Mouse (Mus musculus) limb, embryonic 10.5 days (tissue): Measurements from ENCODE around the gene Smco3. TPM values are rescaled to one million over a fixed set of nuclear protein-coding genes. Genes with fewer than 3 reads are reported as not detected.

Experiments used
- DNase-seq: peaks from one replicate; pipeline ENCODE4 v3.0.0-alpha.2; 2017; ENCODE audit warnings: low spot score
- H3K27ac ChIP-seq: fragments of 300-500 bp; sonication (generic); 2 replicates; pipeline ENCODE4 v1.5.1; 2016; ENCODE audit warnings: mild to moderate bottlenecking
- H3K27me3 ChIP-seq: fragments of 300-500 bp; sonication (generic); 2 replicates; pipeline ENCODE4 v1.6.1; 2016; ENCODE audit warnings: low read depth, mild to moderate bottlenecking; ENCODE audit not compliant: poor library complexity, severe bottlenecking
- H3K36me3 ChIP-seq: fragments of 300-500 bp; sonication (generic); 2 replicates; pipeline ENCODE4 v1.6.1; 2016; ENCODE audit warnings: mild to moderate bottlenecking, moderate library complexity
- H3K4me1 ChIP-seq: fragments of 300-500 bp; sonication (generic); 2 replicates; pipeline ENCODE4 v1.6.1; 2016
- H3K4me3 ChIP-seq: fragments of 300-500 bp; sonication (generic); 2 replicates; pipeline ENCODE4 v1.5.1; 2016; ENCODE audit warnings: mild to moderate bottlenecking, moderate library complexity
- H3K9me3 ChIP-seq: fragments of 300-500 bp; sonication (generic); replicated peaks from 2 replicates; pipeline ENCODE4 v1.6.1; 2016; ENCODE audit warnings: mild to moderate bottlenecking
- WGBS: fragments of 180-500 bp; shearing (Covaris S2); methylation state at CpG from one replicate; pipeline ENCODE4 v1.1.7; 2016; 5-methylcytosine and 5-hydroxymethylcytosine counted together
- polyA plus RNA-seq: library from polyadenylated mRNA; unstranded; fragments of >200 nt; fragmentation: Nextera tagmentation; extraction: Ambion mirVana; gene quantifications from 2 replicates; pipeline ENCODE4 v1.2.1, GENCODE M21; 2016

The Smco3 gene
- polyA plus RNA-seq, 1 experiment from 2014 or later, result not detected

DNA sequence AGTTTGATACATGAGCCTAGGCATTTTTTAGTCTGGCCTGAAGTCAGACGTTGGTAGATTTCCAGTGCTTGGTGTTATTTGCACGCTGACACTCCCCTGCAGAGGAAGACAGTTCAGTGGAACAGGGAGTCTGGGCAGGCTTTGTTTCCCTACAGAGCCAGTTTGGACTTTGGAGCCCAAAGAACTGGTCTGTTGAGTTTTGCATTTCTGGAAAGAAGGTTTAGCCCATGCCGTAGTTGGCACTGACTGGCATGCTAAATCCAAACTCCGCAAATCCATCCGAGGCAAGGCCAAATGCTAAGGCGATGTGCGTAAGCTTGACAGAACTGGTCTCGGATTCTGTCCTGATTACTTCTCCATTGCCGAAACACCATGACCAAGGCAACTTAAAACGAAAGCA lies 24.1 kb downstream of the Smco3 start:
- H3K4me3 ChIP-seq, result no peak overlapping the region
- H3K36me3 ChIP-seq, result peaks cover 55% of the 10 kb centered on the region
- H3K27me3 ChIP-seq, result no peaks in the 10 kb centered on the region
- DNase-seq, result peak; percentile 23
- 91% methylated on average over 10 of the region's 10 CpGs for WGBS
- no peak overlapping the region for H3K27ac ChIP-seq
- H3K9me3 ChIP-seq, result no peaks in the 10 kb centered on the region
- H3K4me1 ChIP-seq, result peaks cover 30% of the 10 kb centered on the region

DNA sequence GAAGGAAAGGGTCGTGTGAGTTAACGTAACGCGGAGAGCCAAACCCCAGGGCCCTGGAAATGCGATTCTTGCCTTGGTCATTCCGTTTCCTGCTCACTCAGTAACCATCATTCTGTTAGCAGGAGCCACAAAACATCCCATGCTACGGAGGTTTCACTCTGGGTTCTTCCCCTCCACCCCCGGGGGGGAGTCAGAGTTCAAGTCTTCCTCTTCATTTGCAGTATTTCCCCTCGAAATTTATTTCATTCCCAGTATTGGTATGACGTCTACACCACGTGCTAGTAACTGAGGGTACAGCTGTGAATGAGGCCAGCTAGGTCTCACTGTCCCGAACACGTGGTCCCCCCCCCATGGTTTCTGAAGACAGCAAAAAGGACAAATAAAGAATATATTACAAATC lies 25.6 kb downstream of the Smco3 start:
- Histone ChIP-seq H3K4me3 (peak overlapping the region; percentile 74), H3K27me3 (no peaks in the 10 kb centered on the region), H3K9me3 (no peaks in the 10 kb centered on the region), H3K4me1 (peaks cover 33% of the 10 kb centered on the region), H3K27ac (no peak overlapping the region), H3K36me3 (peaks cover 42% of the 10 kb centered on the region)
- DNase-seq, result peak; percentile 28
- WGBS, result 79% methylated on average over 13 of the region's 13 CpGs

DNA sequence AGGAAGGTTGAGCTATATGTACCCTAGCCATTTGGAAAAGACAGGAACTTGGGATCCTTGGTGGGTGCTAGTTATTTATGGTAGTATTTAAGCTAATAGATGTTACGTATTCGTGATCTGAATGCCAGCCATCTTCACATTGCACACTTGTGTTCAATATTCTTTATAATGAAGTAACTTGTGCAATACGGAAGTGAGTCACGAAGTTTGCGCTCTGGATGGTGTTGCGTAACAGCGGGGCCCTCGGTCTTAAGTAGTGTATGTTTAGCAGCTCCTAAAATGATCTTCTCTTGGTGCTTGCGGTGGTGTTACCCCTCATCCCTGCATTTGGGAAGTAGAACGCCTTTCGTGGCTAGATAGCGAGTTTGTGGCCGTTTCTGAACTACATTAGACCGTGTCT lies 26.2 kb downstream of the Smco3 start:
- Histone ChIP-seq H3K4me3 (peak overlapping the region; percentile 74), H3K27ac (no peak overlapping the region), H3K36me3 (peaks cover 36% of the 10 kb centered on the region), H3K27me3 (no peaks in the 10 kb centered on the region), H3K4me1 (peaks cover 35% of the 10 kb centered on the region), H3K9me3 (no peaks in the 10 kb centered on the region)
- WGBS, result 35% methylated on average over 14 of the region's 14 CpGs
- DNase-seq, result peak; percentile 30

DNA sequence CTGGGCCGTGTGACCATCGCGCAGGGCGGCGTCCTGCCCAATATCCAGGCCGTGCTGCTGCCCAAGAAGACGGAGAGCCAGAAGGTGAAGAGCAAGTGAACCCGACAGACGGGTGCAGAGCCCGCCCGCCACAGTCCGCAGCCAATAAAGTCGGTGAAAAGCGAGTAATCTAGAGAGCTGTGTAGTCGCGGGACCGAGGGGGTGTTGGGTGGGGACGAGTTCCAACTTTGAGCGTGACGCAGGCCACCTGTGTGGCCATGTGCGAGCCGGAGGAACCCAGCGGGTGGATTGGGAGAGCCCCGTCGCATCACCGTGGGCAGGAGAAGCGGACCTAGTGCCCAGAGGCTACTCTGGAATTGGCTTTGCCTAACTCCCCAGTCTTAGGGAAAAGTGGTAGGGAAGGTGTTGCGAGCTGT lies 26.6 kb downstream of the Smco3 start:
- Histone ChIP-seq H3K9me3 (no peaks in the 10 kb centered on the region), H3K4me1 (peaks cover 35% of the 10 kb centered on the region), H3K27me3 (no peaks in the 10 kb centered on the region), H3K36me3 (peaks cover 31% of the 10 kb centered on the region), H3K4me3 (peak overlapping the region; percentile 74), H3K27ac (peak overlapping the region; percentile 85)
- peak; percentile 56 for DNase-seq
- WGBS, result under 1% methylated on average over 28 of the region's 28 CpGs

DNA sequence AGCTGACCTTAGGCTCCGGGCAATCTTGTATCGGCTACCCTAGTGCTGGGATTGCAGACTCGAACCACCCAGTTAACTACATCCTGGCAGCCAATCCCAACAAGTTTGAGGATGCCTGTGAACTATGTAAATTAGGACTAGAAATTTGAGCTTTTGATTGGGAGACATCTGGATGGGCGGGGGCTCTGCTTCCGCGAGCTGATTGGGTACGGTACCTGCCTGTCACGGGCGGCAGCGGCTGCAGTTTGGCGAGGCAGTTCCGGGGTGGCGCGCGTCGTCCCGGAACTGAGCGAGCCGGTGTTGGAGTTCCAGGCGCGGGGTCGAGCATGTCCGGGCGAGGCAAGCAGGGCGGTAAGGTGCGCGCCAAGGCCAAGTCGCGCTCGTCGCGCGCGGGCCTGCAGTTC lies 27.2 kb downstream of the Smco3 start, which contains the start of gene H2afj:
Gene H2afj, plus strand, starts transcription at position 231 of the 404 bp plus-strand sequence.
- Histone ChIP-seq H3K4me3 (peak within 1 kb of the TSS; percentile 74), H3K36me3 (peaks cover 25% of the 10 kb centered on the region), H3K9me3 (no peaks in the 10 kb centered on the region), H3K4me1 (peaks cover 41% of the 10 kb centered on the region), H3K27me3 (no peaks in the 10 kb centered on the region), H3K27ac (peak within 1 kb of the TSS; percentile 85)
- under 1% methylated on average over 34 of the region's 34 CpGs for WGBS
- DNase-seq, result peak; percentile 98

DNA sequence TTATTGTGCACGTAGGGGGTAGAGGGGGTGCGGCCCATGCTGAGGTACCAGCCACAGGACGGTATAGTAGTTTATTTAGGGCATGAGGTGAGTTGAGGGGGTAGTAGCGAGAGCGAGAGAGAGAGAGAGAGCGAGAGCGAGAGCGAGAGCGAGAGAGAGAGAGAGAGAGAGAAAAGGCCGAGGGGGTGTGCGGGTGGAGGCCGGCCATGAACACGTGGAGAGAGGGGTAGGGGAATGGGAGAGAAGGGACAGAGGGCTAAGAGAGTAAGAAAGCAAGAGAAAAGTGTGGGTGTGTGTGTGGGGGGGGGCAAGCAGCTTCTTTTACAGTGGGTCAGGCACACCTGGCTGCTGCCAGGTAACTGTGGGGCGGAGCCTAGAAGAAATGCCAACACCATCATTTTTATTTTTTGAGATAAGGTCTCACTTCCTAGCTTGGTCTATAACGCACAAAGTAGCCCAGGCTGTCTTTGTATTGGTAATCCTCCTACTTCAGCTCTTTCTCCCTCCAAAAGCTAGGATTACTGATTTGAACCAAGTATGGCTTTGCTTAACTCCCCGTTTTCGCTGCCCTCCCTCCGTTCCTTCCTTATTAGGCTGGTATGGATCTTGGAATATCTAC lies 27.7 kb downstream of the Smco3 start:
- Histone ChIP-seq H3K36me3 (peaks cover 20% of the 10 kb centered on the region), H3K9me3 (no peaks in the 10 kb centered on the region), H3K4me3 (peak overlapping the region; percentile 74), H3K4me1 (peaks cover 44% of the 10 kb centered on the region), H3K27ac (peak overlapping the region; percentile 85), H3K27me3 (no peaks in the 10 kb centered on the region)
- WGBS, result 36% methylated on average over 18 of the region's 18 CpGs
- peak; percentile 42 for DNase-seq

DNA sequence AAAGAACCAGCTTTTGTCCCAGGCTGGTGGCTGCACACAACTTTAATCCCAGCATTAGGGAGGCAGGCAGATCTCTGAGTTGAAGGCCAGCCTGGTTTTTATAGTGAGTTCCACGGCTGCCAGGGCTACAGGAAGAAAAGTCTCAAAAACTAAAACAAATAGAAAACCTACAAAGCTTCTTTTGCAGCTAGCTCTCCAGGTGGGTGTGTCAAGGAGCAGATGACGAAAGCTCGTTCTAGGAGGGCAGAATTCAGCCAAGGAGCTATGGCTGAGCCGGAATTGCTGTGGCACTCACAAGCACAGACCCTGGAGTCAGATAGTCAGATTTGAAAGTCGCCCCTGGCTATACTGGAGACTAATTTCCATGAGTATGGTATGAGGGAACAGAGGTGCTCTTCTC lies 28.4 kb downstream of the Smco3 start:
- Histone ChIP-seq H3K27ac (peak overlapping the region; percentile 85; the same call in 1 of the 2 replicates), H3K4me1 (peaks cover 44% of the 10 kb centered on the region), H3K36me3 (peaks cover 13% of the 10 kb centered on the region), H3K9me3 (no peaks in the 10 kb centered on the region), H3K27me3 (no peaks in the 10 kb centered on the region), H3K4me3 (no peak overlapping the region)
- DNase-seq, result peak; percentile 33
- WGBS, result 74% methylated on average over 5 of the region's 5 CpGs

DNA sequence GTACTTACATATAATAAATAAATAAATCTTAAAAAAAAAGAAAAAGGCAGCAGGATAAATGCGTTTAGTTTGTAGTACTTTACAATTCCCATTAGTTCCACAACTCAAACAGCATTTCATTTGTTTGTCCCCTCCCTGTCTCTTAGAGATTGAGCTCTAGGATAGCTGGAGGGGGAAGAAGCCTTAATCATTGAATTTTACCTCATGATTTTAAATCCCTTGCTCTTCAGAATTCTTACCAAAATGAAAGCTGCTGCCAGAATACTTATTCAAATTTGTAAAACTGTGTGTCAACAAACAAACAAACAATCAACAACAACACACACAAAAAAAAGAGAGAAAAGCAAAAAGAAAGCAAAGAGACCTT lies 29.9 kb downstream of the Smco3 start:
- Histone ChIP-seq H3K9me3 (no peaks in the 10 kb centered on the region), H3K27ac (no peak overlapping the region; the same call in 1 of the 2 replicates), H3K36me3 (peaks cover 5% of the 10 kb centered on the region), H3K27me3 (no peaks in the 10 kb centered on the region), H3K4me1 (peaks cover 44% of the 10 kb centered on the region), H3K4me3 (no peak overlapping the region)
- 91% methylated on average over 1 of the region's 1 CpGs for WGBS
- DNase-seq, result no peak

DNA sequence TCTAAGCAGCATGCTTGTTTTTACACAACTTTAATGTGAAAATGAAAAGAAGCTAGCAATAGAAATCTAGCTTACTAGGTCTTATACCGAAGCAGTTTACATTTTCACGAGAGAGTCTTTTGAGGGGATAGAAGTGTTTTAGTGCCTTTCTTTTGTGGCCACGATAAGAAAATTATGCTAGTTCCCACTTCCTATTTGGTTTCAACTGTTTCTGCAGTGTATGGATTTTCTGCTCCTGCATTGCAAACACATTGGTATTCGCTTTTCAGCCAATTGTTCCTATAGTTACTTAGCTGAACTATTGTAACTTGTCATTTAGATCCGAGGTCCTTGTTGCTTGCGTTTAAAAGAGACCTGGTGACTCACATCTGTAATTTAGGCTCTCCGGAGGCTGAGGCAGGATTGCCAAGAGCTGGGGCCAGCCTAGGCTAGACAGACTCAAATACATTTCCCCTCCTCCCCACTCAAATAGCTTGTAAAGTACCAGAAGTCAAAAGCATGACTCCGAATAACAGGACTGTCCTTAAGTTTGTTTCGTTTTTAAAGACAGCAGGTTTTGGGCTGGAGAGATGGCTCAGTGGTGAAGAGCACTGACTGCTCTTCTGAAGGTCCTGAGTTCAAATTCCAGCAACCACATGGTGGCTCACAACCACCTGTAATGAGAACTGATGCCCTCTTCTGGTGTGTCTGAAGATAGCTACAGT lies 30.4 kb downstream of the Smco3 start:
- DNase-seq, result peak; percentile 36
- H3K27me3 ChIP-seq, result no peaks in the 10 kb centered on the region
- WGBS, result 40% methylated on average over 9 of the region's 9 CpGs

DNA sequence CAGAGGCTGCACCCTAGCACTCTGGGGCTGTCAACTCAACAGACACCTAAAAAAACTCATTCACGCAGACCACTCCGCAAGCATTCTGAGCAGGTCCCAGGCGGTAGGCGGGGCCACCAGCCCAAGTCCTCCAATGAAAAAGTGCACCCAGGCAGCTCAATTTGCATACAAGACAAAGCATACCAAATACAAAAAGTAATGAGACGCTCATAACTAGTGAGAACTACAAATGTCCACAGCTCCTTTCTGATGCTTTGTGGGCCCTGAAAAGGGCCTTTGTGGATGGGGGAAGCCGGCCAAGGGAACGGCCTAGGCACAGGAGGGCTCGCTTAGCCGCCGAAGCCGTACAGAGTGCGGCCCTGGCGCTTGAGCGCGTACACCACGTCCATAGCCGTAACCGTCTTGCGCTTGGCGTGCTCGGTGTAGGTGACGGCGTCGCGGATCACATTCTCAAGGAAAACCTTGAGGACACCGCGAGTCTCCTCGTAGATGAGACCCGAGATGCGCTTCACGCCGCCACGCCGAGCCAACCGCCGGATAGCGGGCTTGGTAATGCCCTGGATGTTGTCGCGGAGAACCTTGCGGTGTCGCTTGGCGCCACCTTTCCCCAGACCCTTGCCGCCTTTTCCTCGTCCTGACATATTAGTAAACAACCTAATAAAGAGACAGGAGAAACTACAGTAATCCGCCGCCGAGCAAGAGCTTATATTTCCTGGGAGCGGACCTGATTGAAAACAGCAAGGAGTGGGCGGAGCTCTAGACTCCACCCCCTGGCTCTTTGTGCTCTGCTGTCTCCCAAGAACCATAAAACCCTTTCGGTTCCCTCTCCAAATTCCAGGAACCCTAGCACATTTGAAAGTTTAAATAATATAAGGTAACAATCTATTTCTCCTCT lies 31.3 kb downstream of the Smco3 start, which contains the start of gene Hist4h4:
Gene Hist4h4, minus strand, starts transcription at position 677 of the 895 bp plus-strand sequence.
- DNase-seq, result peak; percentile 94
- Histone ChIP-seq H3K36me3 (no peaks in the 10 kb centered on the region), H3K27me3 (no peaks in the 10 kb centered on the region), H3K4me3 (peak within 1 kb of the TSS; percentile 64), H3K9me3 (no peaks in the 10 kb centered on the region), H3K27ac (peak within 1 kb of the TSS; percentile 99), H3K4me1 (peaks cover 35% of the 10 kb centered on the region)
- 0% methylated on average over 50 of the region's 50 CpGs for WGBS

More for the DNA sequence above, 30.4 kb downstream of the Smco3 start:
- H3K9me3 ChIP-seq, result no peaks in the 10 kb centered on the region
- peak overlapping the region; percentile 99 for H3K27ac ChIP-seq
- H3K4me3 ChIP-seq, result peak overlapping the region; percentile 64
- no peaks in the 10 kb centered on the region for H3K36me3 ChIP-seq
- H3K4me1 ChIP-seq, result peaks cover 44% of the 10 kb centered on the region

DNA sequence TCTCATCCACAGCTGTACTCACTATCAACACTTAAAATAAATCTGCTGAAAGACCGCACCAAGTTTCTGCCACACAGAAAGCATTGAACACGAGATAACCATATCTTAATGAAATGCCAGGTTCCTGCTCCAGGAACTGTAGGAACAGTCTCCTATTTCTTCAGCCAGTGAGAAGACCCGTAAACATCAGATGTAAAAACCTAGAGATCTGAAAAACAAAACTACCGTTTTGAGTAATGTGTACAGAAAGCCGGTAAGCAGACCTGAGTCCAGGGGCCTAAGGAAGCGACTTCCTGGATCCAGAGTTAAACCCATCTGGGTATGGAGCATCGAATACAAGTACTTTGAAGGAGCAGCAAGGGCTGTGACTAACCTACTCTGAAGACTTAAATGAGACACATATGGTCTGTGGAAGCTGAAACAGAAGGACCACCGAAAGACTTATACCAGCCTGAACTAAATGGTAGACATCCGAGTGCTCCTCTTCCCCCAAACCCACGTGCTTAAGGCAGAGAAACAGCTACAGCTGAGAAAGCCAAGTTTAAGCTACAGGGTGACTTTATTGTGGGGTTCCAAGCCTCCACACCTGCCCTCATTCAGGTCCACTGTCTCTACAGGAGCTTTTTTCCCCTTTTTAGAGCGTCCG lies 32.0 kb downstream of the Smco3 start:
- WGBS, result 27% methylated on average over 12 of the region's 12 CpGs
- no peak for DNase-seq
- Histone ChIP-seq H3K4me1 (peaks cover 28% of the 10 kb centered on the region), H3K36me3 (no peaks in the 10 kb centered on the region), H3K27ac (peak overlapping the region; percentile 99), H3K9me3 (no peaks in the 10 kb centered on the region), H3K4me3 (peak overlapping the region; percentile 64), H3K27me3 (no peaks in the 10 kb centered on the region)

DNA sequence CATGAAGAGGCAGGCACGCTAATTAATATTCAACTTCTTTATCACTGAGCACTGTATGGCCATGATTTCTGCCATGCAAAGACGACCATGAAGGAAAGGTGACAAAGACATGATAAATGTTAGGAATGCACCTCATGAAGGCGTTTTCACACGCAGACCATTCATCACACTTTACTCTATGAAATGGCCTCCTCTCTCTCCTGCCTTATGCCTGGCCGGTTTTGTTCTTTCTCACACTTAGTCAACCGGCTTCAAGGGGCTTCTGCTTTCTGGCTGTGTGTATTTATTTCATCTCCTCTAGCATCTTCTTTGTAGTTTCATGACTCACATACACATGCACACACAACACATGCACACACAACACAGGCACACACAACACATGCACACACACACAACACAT lies 34.0 kb downstream of the Smco3 start:
- no peak for DNase-seq
- WGBS, result 86% methylated on average over 6 of the region's 6 CpGs
- Histone ChIP-seq H3K27me3 (no peaks in the 10 kb centered on the region), H3K4me3 (no peak overlapping the region), H3K4me1 (peaks cover 14% of the 10 kb centered on the region), H3K27ac (no peak overlapping the region), H3K36me3 (no peaks in the 10 kb centered on the region), H3K9me3 (no peaks in the 10 kb centered on the region)
